Mouse (Mus musculus) spleen, postnatal 36 days (tissue): ENCODE data around the gene Fam32a.

Experiments used
- DNase-seq, 2 experiments: peaks; one replicate each; pipeline ENCODE4 v3.0.0; 2022; ENCODE audit warnings: low spot score in 2 of 2, mixed read lengths in 1 of 2

The Fam32a gene

DNA sequence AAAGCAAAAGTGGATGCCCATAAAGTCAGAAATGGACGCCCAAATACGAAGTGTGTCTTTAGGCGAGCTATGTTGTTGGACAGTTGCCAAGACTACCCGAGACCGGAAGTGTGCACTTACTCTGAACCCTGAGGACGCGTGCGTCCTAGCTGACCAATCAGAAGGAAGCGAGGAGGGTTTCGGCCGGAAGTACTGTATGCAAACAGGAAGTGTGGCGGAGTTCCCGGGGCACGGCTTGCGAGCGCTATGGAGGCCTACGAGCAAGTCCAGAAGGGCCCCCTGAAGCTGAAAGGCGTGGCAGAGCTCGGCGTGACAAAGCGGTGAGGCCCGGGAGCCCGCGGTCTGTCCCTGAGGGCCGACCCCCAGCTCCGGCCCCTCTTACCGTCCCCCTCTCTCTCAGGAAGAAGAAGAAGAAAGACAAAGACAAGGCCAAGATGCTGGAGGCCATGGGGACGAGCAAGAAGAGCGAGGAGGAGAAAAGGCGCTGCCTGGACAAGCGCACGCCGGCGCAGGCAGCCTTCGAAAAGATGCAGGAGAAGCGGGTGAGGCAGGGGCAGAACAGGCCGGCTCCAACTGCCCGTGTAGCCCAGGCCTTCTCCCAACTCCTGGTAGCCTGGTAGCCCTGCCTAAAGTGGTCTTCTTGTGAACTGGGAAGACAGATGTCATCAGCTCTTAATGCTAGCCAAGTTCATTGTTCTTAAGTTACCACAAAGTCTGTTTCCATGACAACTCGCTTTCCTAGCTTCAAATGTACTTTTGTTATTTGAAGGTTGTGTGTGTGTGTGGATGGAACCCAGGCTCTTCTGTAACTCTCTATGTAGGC is at the start of gene Fam32a:
Gene Fam32a, plus strand, starts transcription at position 190 of the 823 bp plus-strand sequence.
- peak; percentile 90 to 94 for DNase-seq

- DNase-seq: peak; percentile 69 to 75
Measured at GRCm38 (mm10) chr8:72177346-72177925, 42.1 kb upstream of the Fam32a start.

DNA sequence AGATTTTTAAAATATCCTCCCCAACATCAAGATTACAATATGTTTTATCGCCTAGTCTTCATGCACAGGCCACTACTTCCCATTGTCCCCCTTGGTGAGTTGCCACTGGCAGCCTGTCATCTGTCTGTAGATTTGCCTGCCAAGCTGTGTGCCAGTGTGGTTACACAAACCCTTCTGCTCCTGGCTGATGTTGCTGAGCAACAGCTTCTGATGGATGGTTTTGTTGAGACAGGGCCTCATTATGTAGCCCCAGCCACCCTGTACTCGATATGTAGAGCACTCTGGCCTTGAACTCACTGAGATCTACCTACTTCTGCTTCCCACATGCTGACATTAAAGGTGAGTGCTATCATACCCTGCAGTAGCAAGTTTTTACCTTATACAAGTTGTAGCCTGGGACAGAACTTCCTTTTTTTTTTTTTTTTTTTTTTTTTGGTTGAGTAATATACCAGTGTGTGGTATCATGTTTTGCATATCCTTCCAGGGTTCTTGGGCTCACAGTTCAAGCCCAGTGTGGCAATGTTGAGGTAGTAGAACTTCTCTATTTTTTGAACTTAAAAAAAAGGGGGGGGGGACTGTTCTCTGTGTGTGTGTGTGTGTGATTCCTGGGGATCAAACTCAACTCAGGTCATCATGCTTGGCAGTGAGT is 35.9 kb upstream of the Fam32a start:
- DNase-seq: peak; percentile 72 to 80

DNA sequence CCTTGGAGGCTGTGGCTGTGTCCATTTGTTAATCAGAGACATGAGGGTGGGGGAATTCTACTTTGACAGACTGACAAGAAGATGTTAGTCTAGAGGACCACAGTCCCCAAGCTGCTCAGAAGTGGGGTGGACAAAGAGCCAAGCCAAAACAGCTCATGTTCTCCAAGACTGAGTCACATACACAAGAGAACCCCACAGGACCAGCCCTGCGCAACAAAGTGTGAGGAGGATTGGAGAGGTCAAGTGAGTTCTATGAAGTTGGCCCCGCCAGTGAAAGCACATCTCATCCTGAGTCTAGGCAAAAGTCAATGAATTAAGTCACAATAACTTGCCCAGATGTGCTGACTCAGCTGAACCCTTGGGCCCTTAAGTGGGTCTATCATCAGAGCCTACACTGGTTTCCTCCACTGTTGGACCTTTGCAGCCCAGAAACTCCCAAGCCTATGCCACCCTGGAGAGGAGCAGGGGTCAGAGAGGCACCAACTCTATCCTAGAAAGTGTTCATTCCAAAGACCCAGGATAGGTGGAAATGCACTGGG is 31.7 kb upstream of the Fam32a start:
- DNase-seq: no peak

GRCm38 (mm10) chr8:72189417-72190214 is 29.9 kb upstream of the Fam32a start, which contains the start of gene Hsh2d:
TSS of gene Hsh2d (plus strand) at chr8:72189638.
- DNase-seq: peak; percentile 83 to 86

DNA sequence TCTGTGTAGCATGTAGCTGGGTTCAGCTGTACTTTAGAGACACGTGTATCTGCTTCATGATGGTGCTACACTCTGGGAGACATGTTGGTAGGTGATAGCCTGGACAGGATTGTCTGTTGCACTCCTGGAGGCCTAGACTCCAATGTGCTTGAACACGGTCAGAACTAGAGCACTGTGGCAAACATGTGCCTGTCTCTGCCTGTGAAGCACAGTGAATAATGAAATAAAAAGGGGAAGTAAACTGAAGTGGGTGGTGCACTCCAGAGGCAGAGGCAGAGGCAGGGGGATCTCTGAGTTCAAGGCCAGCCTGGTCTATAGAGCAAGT is 29.4 kb upstream of the Fam32a start:
- peak; percentile 53 to 59 for DNase-seq

GRCm38 (mm10) chr8:72192065-72192464 is 27.5 kb upstream of the Fam32a start:
- no peak for DNase-seq

GRCm38 (mm10) chr8:72197997-72198396 is 21.5 kb upstream of the Fam32a start:
- DNase-seq: no peak

DNA sequence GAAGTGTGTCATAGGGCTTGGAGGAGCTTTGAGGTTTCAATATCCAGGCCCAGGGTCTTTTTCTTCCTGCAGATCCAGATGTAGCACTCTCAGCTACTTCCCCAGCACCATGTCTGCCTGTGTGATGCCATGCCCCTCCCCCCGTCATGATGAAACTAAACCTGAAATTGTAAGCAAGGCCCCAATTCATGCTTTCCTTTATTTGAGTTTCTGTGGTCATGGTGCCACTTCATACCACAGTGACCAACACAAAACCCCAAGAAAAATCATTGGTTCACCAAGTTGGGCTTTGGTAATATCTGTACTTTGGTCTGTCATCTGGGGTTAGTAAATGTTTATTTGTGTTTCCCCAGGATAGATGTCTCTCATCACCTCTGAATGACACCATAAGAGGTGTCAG is 10.9 kb upstream of the Fam32a start:
- no peak for DNase-seq

GRCm38 (mm10) chr8:72210222-72210621 is 9.3 kb upstream of the Fam32a start:
- no peak for DNase-seq

GRCm38 (mm10) chr8:72210710-72211109 is 8.8 kb upstream of the Fam32a start:
- no peak for DNase-seq

GRCm38 (mm10) chr8:72211846-72212245 is 7.7 kb upstream of the Fam32a start:
- peak; percentile 59 to 62 for DNase-seq

DNA sequence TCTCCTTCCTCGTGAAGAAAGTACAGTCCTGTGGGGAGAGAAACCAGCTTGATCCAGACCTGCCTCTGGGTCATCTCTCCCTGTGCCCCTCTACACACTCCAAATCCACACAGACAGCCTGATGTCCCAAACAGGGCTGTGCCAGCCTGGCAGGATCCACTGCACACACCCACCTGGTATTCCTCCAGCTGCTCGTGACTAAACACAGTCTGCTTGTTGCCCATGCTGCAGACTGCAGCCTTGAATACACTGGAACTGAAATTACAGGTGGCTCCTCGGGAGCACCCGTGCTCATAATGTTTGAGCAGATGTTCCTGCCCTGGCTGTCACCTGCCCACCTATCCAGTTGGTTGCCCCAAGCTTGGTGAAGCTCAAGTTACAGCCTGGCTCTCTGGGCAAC is 6.8 kb upstream of the Fam32a start, which contains the start of gene Cib3:
Gene Cib3, minus strand, starts transcription at position 87 of the 400 bp plus-strand sequence.
- DNase-seq: no peak

GRCm38 (mm10) chr8:72213536-72213935 is 6.0 kb upstream of the Fam32a start, which contains the start of gene Gm11034:
TSS of gene Gm11034 (minus strand) at chr8:72213636.
- DNase-seq: no peak

DNA sequence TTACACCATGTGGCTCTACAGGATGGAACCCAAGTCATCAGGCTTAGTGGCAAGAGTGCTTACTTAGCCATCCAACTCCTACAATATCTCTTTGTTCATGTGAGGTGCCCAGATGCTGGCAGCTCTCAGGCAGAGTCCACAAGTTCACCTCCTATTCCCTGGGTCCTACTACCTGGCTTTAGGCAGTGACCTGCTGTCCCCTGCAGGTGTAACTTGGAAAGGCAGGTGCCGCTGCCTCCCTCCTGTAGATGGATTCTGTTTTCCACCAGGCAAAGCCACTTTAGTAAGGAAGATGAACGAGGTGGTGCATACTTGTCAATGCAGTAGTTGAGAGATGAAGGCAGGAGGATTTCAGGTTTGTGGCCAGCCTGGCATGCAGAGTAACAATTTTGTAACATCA is 4.5 kb upstream of the Fam32a start:
- peak; percentile 48 to 51 for DNase-seq

DNA sequence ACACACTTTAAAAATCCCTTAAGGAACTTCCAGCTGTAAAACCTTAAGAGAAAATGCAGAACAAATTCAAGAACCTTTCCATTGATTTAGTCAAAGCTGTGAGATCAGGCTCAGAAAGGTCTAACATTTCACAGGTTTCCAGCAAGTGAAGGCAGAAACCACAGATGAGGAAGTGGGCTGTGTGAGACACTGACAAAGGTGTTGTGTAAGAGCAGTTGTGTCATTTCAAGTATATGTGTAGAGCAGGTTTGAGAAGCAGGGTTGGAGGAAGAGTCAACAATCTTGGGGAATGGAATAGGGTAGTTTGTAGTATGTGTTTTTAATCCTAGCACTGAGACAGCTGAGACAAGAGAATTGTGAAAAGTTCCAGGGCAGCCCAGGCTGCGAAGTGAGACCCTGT is 3.7 kb upstream of the Fam32a start:
- DNase-seq: peak; percentile 72 to 79

DNA sequence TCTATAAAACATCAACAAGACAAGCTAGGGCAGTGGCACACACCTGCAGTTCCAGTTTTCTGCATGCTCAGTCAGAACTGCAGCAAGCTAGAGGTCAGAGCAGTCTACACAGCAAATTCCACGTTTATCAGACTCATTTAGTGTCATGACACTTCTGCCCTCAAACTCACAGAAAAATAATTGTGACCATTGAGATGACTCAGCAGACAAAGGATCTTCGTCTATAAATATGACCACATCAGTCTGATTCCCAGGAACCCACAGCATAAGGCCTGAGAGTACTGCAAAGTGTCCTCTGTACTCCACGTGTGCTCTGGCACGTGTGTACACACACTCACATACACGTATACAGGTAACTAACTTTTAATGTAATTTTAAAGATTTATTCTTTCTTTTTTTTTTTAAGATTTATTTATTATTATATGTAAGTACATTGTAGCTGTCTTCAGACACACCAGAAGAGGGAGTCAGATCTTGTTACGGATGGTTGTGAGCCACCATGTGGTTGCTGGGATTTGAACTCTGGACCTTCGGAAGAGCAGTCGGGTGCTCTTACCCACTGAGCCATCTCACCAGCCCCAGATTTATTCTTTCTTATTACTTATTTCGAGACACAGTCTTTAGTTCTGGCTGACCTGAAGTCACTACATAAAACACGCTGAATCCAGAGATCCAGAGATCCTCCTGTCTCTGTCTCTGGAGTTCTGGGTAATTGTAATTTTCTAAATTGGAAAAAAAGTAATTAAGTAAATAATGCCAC is 569 bp upstream of the Fam32a start:
- DNase-seq: no peak

- DNase-seq: no peak
Measured at GRCm38 (mm10) chr8:72220758-72221157, 1.2 kb downstream of the Fam32a start.

DNA sequence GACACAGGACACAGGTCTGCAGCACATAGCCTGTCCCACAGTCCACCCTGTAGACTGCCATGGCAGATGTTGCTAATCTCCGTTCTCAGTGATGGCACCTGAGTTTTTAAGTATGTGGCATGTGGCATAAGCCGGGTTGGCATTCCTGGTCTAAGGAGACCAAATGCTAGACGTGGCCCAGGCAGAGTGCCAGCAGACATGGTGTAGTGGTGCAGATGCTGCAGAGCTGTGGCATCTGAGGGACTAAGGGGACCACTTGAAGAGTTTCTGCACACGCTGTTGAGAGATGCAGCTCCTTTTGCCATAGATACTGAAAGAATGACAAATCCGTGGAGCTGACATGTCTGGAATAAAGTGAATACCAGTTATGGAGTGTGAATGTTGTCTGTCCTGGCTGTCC is 3.1 kb downstream of the Fam32a start:
- no peak for DNase-seq

DNA sequence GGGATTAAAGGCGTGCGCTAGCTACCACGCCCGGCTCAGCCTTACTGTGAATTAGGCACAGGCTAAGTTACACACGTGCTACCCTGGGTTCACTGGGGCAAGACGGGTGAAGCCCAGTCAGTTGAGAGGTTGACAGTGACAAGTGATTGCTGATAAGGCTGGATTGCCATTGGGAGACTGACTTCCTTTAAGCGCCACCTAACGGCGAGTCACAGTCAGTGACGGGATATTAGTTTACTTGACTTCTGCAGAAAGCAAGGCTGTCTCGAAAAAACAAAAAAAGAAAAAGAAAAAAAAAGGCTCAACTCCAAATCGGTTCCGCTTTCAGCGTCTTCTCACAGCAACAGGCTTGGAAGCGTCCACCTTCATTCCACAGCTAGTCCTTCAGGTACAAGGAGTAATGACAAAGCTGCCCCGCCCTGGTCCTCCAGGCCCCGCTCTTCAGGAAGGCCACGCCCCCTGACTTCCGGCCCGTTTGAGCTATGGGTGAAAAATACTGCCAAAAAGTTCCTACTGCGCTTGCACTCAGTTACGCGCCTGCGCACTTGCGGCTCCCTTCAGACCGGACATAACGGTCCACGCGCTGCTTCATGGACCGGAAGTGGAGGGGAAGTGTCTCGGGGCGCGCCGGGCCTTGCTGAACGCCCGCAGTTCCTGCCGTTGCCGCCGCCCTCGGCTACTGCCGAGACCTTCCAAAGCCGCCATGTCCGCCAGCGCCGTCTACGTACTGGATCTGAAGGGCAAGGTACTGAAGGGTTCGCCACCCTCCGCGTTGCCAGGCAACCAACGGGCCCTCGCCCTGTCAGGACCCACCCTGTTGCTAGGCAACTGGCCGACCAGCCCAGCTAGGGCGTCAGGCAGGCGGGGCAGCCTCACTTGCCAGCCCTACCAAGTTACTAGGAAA is 20.2 kb downstream of the Fam32a start, which contains the start of gene Ap1m1:
Gene Ap1m1, plus strand, starts transcription at position 520 of the 904 bp plus-strand sequence.
- DNase-seq: peak; percentile 98 to 99
